Mouse (Mus musculus) megakaryocyte, embryonic 14.5 days (primary cell): ENCODE data around the gene Prkch. TPM values are rescaled to one million over a fixed set of nuclear protein-coding genes. Genes with fewer than 3 reads are reported as not detected.

Experiments used
- H3K27me3 ChIP-seq: replicated peaks from 2 replicates; pipeline ENCODE3; 2012; ENCODE audit warnings: inconsistent platforms
- H3K36me3 ChIP-seq: replicated peaks from 2 replicates; pipeline ENCODE3; 2012; ENCODE audit warnings: low read length, inconsistent platforms, mixed read lengths
- H3K4me1 ChIP-seq: 2 replicates; pipeline ENCODE4 v1.6.1; 2012; ENCODE audit warnings: inconsistent platforms
- H3K4me3 ChIP-seq: replicated peaks from 2 replicates; pipeline ENCODE3; 2012; ENCODE audit warnings: moderate library complexity, mild to moderate bottlenecking, inconsistent platforms
- H3K9me3 ChIP-seq: 2 replicates; pipeline ENCODE4 v1.6.1; 2012; ENCODE audit warnings: inconsistent platforms
- FLI1 ChIP-seq: IDR thresholded peaks from 2 replicates; pipeline ENCODE4 v1.6.1; 2012; ENCODE audit warnings: low read length, inconsistent platforms, mixed read lengths
- GATA1 ChIP-seq: IDR thresholded peaks from 3 replicates; pipeline ENCODE4 v1.6.1; 2012; ENCODE audit warnings: mixed read lengths, low read length, inconsistent platforms, borderline replicate concordance
- polyA plus RNA-seq: library from polyadenylated mRNA; stranded (reverse); fragments of >175 nt; gene quantifications from 2 replicates; pipeline ENCODE4 v1.2.3, GENCODE M21; 2012; ENCODE audit warnings: low replicate concordance; ENCODE audit not compliant: insufficient read depth

The Prkch gene
- polyA plus RNA-seq, 1 experiment, result 0.82 TPM

GRCm38 (mm10) chr12:73667607-73668006 lies 83.0 kb downstream of the Prkch start:
- TF ChIP-seq FLI1 (no peak), GATA1 (no peak)
- no peaks in the 10 kb centered on the region for H3K9me3 ChIP-seq
- peaks cover 23% of the 10 kb centered on the region for H3K4me1 ChIP-seq
- no peaks in the 10 kb centered on the region for H3K36me3 ChIP-seq
- H3K27me3 ChIP-seq, result peaks cover 3% of the 10 kb centered on the region
- H3K4me3 ChIP-seq, result no peak overlapping the region

- Histone ChIP-seq H3K36me3 (no peaks in the 10 kb centered on the region), H3K9me3 (no peaks in the 10 kb centered on the region), H3K27me3 (peaks cover 10% of the 10 kb centered on the region), H3K4me3 (no peak overlapping the region), H3K4me1 (peaks cover 34% of the 10 kb centered on the region)
- TF ChIP-seq GATA1 (no peak), FLI1 (no peak)
Measured at GRCm38 (mm10) chr12:73670739-73671138, 86.1 kb downstream of the Prkch start.

GRCm38 (mm10) chr12:73671540-73671939 lies 86.9 kb downstream of the Prkch start:
- Histone ChIP-seq H3K36me3 (no peaks in the 10 kb centered on the region), H3K27me3 (peaks cover 10% of the 10 kb centered on the region), H3K9me3 (peaks cover 2% of the 10 kb centered on the region; the same call in 1 of the 2 replicates), H3K4me1 (peaks cover 34% of the 10 kb centered on the region), H3K4me3 (no peak overlapping the region)
- no peak for TF ChIP-seq GATA1
- no peak for TF ChIP-seq FLI1

- TF ChIP-seq GATA1 (no peak), FLI1 (no peak)
- peaks cover 34% of the 10 kb centered on the region for H3K4me1 ChIP-seq
- H3K36me3 ChIP-seq, result no peaks in the 10 kb centered on the region
- peaks cover 10% of the 10 kb centered on the region for H3K27me3 ChIP-seq
- peaks cover 7% of the 10 kb centered on the region for H3K9me3 ChIP-seq
- no peak overlapping the region for H3K4me3 ChIP-seq
Measured at GRCm38 (mm10) chr12:73672007-73672406, 87.4 kb downstream of the Prkch start.

GRCm38 (mm10) chr12:73673783-73674182 lies 89.2 kb downstream of the Prkch start:
- Histone ChIP-seq H3K27me3 (peaks cover 8% of the 10 kb centered on the region), H3K36me3 (no peaks in the 10 kb centered on the region), H3K4me3 (no peak overlapping the region), H3K9me3 (peaks cover 10% of the 10 kb centered on the region), H3K4me1 (peaks cover 22% of the 10 kb centered on the region)
- TF ChIP-seq GATA1 (no peak), FLI1 (no peak)

GRCm38 (mm10) chr12:73675212-73675611 lies 90.6 kb downstream of the Prkch start:
- TF ChIP-seq FLI1 (no peak), GATA1 (no peak)
- peaks cover 22% of the 10 kb centered on the region for H3K4me1 ChIP-seq
- H3K9me3 ChIP-seq, result peaks cover 10% of the 10 kb centered on the region
- H3K36me3 ChIP-seq, result no peaks in the 10 kb centered on the region
- H3K27me3 ChIP-seq, result peaks cover 8% of the 10 kb centered on the region
- H3K4me3 ChIP-seq, result peak overlapping the region; percentile 23

- Histone ChIP-seq H3K4me1 (peaks cover 5% of the 10 kb centered on the region; the same call in 1 of the 2 replicates), H3K9me3 (peaks cover 10% of the 10 kb centered on the region), H3K36me3 (no peaks in the 10 kb centered on the region), H3K27me3 (no peaks in the 10 kb centered on the region), H3K4me3 (no peak overlapping the region)
- no peak for TF ChIP-seq GATA1
- TF ChIP-seq FLI1, result no peak
Measured at GRCm38 (mm10) chr12:73679400-73679801, 94.8 kb downstream of the Prkch start.

- H3K9me3 ChIP-seq, result no peaks in the 10 kb centered on the region
- TF ChIP-seq GATA1, result no peak
- TF ChIP-seq FLI1, result no peak
- no peak overlapping the region for H3K4me3 ChIP-seq
- H3K27me3 ChIP-seq, result peaks cover 6% of the 10 kb centered on the region
- no peaks in the 10 kb centered on the region for H3K4me1 ChIP-seq
- no peaks in the 10 kb centered on the region for H3K36me3 ChIP-seq
Measured at GRCm38 (mm10) chr12:73682921-73683346, 98.3 kb downstream of the Prkch start.

- Histone ChIP-seq H3K36me3 (no peaks in the 10 kb centered on the region), H3K4me1 (no peaks in the 10 kb centered on the region), H3K27me3 (peaks cover 8% of the 10 kb centered on the region), H3K9me3 (no peaks in the 10 kb centered on the region), H3K4me3 (no peak overlapping the region)
- TF ChIP-seq FLI1 (no peak), GATA1 (no peak)
Measured at GRCm38 (mm10) chr12:73685875-73686274, 101.3 kb downstream of the Prkch start.

GRCm38 (mm10) chr12:73686456-73686855 lies 101.9 kb downstream of the Prkch start:
- Histone ChIP-seq H3K27me3 (peaks cover 8% of the 10 kb centered on the region), H3K9me3 (no peaks in the 10 kb centered on the region), H3K4me1 (no peaks in the 10 kb centered on the region), H3K4me3 (no peak overlapping the region), H3K36me3 (no peaks in the 10 kb centered on the region)
- no peak for TF ChIP-seq GATA1
- no peak for TF ChIP-seq FLI1

- Histone ChIP-seq H3K36me3 (no peaks in the 10 kb centered on the region), H3K27me3 (peaks cover 8% of the 10 kb centered on the region), H3K4me3 (no peak overlapping the region), H3K9me3 (no peaks in the 10 kb centered on the region), H3K4me1 (no peaks in the 10 kb centered on the region)
- TF ChIP-seq FLI1, result no peak
Measured at GRCm38 (mm10) chr12:73687077-73688035, 102.8 kb downstream of the Prkch start.
